Mouse (Mus musculus) kidney, postnatal 0 days (tissue): Measurements from ENCODE around the gene Bbs9. TPM values are rescaled to one million over a fixed set of nuclear protein-coding genes. Genes with fewer than 3 reads are reported as not detected.
"Not testable (repeated sequence)": the region's sequence is repeated elsewhere in the genome, so short reads cannot be mapped to it uniquely, and the experiment has no call there.

ENCODE experiments used
- ATAC-seq: fragments of 200-750 bp; cut with Nextera tagmentation; replicated peaks from 2 replicates; pipeline ENCODE4 v1.8.0; 2017; ENCODE audit warnings: low read depth, moderate number of reproducible peaks, moderate TSS enrichment, moderate library complexity; ENCODE audit not compliant: low FRiP score
- DNase-seq: peaks from one replicate; pipeline ENCODE4 v3.0.0-alpha.2; 2016; ENCODE audit warnings: low spot score
- H3K27ac ChIP-seq: fragments of 300-500 bp; sonication (generic); 2 replicates; pipeline ENCODE4 v1.5.1; 2014; ENCODE audit warnings: mild to moderate bottlenecking
- H3K27me3 ChIP-seq: fragments of 300-500 bp; sonication (generic); 2 replicates; pipeline ENCODE4 v1.6.1; 2014; ENCODE audit warnings: low read length, mixed read lengths; ENCODE audit not compliant: insufficient read depth
- H3K36me3 ChIP-seq: fragments of 300-500 bp; sonication (generic); 2 replicates; pipeline ENCODE4 v1.6.1; 2014; ENCODE audit warnings: low read length, mixed read lengths; ENCODE audit not compliant: insufficient read depth
- H3K4me1 ChIP-seq: fragments of 300-500 bp; sonication (generic); replicated peaks from 2 replicates; pipeline ENCODE4 v1.6.1; 2014; ENCODE audit warnings: antibody characterized with exemption, low read length, mixed read lengths; ENCODE audit not compliant: insufficient read depth
- H3K4me2 ChIP-seq: fragments of 300-500 bp; sonication (generic); 2 replicates; pipeline ENCODE4 v1.6.1; 2014; ENCODE audit warnings: mild to moderate bottlenecking, low read length, moderate library complexity, mixed read lengths
- H3K4me3 ChIP-seq: fragments of 300-500 bp; sonication (generic); replicated peaks from 2 replicates; pipeline ENCODE4 v1.5.1; 2014; ENCODE audit warnings: low read depth, low read length
- H3K9ac ChIP-seq: fragments of 300-500 bp; sonication (generic); 2 replicates; pipeline ENCODE4 v1.6.1; 2014; ENCODE audit warnings: low read depth, low read length
- H3K9me3 ChIP-seq: fragments of 300-500 bp; sonication (generic); replicated peaks from 2 replicates; pipeline ENCODE4 v1.6.1; 2016; ENCODE audit warnings: low read length, inconsistent platforms, mixed read lengths
- CTCF ChIP-seq: IDR thresholded peaks from 2 replicates; pipeline ENCODE4 v1.5.1; 2016; ENCODE audit warnings: antibody characterized with exemption, low read depth, mild to moderate bottlenecking, moderate library complexity
- WGBS: fragments of 180-500 bp; shearing (Covaris S2); extraction: QIAGEN DNeasy Blood & Tissue Kit; methylation state at CpG from one replicate; pipeline ENCODE4 v1.1.7; 2014; 5-methylcytosine and 5-hydroxymethylcytosine counted together
- polyA plus RNA-seq: library from polyadenylated mRNA; unstranded; fragments of >200 nt; fragmentation: Nextera tagmentation; extraction: Ambion mirVana; gene quantifications from 2 replicates; pipeline ENCODE4 v1.2.1, GENCODE M21; 2015

Gene Bbs9
- polyA plus RNA-seq, 1 experiment from 2014 or later, result 10.1 TPM

DNA sequence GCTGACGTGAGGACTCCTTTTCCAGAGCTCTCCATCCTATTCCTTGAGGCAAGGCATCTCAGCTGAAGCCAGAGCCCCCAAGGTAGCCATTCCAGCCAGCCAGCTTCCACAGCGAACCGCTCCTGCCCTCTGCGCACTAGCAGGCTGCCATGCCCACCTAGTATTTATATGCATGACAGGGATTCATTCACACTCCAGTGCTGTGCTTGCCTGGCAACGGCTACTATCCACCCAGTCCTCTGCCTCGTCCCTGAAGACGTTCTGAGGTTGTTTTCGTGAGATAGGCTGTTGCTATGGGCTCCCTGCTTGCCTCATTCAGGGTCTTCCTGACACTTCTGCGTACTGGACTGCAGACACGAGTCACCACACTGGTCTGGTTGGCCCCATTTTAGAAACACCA, 22.8 kb upstream of the Bbs9 start:
- H3K27ac ChIP-seq, result no peak overlapping the region
- no peaks in the 10 kb centered on the region for H3K27me3 ChIP-seq
- H3K9ac ChIP-seq, result no peak overlapping the region
- H3K36me3 ChIP-seq, result peaks cover 80% of the 10 kb centered on the region
- no peak overlapping the region for H3K4me2 ChIP-seq
- WGBS, result 80% methylated on average over 10 of the region's 10 CpGs
- no peak for TF ChIP-seq CTCF
- no peaks in the 10 kb centered on the region for H3K4me1 ChIP-seq
- no peak for ATAC-seq
- no peak for DNase-seq
- no peaks in the 10 kb centered on the region for H3K9me3 ChIP-seq
- no peak overlapping the region for H3K4me3 ChIP-seq

DNA sequence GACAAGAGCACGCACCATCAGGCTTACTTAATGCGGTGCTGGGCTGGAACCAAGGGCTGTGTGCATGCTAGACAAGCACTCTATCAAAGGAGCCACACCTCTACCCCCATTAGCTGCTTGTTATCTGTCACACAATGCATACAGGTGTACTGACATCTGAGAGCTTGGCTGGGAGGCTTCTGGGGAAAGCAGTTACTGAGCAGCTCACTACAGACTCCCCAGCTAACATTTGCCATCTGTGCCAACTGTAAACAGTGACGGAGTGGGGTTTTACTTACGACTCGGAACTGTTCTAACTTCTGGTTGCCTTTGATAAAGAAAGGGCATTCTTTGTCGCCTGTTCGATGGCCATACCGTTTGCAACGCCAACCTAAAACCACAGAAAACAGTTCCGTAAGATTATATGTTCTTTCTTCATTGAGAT, 22.0 kb upstream of the Bbs9 start:
- no peak overlapping the region for H3K4me3 ChIP-seq
- H3K4me2 ChIP-seq, result no peak overlapping the region
- no peaks in the 10 kb centered on the region for H3K9me3 ChIP-seq
- DNase-seq, result no peak
- no peaks in the 10 kb centered on the region for H3K4me1 ChIP-seq
- 90% methylated on average over 10 of the region's 10 CpGs for WGBS
- no peak for TF ChIP-seq CTCF
- peaks cover 73% of the 10 kb centered on the region for H3K36me3 ChIP-seq
- ATAC-seq, result no peak
- no peaks in the 10 kb centered on the region for H3K27me3 ChIP-seq
- no peak overlapping the region for H3K27ac ChIP-seq
- no peak overlapping the region for H3K9ac ChIP-seq

DNA sequence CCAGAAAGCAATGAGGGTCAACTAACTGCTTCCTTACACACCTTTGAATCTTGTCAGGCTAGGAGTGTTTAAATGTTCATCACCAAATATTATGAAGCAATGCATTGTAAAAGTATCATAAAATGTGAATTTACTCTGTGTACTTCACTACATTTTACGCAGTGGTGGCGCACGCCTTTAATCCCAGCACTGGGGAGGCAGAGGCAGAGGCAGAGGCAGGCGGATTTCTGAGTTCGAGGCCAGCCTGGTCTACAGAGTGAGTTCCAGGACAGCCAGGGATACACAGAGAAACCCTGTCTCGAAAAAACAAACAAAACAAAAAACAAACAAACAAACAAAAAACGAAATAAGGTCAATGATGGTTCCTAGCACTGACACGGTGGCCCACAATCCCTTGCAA, 21.5 kb upstream of the Bbs9 start, which contains the start of gene Gm17545:
Gene Gm17545, plus strand, starts transcription at position 301 of the 400 bp plus-strand sequence.
- not testable (repeated sequence) for H3K27ac ChIP-seq, H3K9me3 ChIP-seq, ATAC-seq, H3K9ac ChIP-seq, H3K4me1 ChIP-seq, H3K27me3 ChIP-seq, H3K4me2 ChIP-seq, H3K4me3 ChIP-seq, DNase-seq
- 94% methylated on average over 8 of the region's 8 CpGs for WGBS
- H3K36me3 ChIP-seq, result peaks cover 68% of the 10 kb centered on the region

DNA sequence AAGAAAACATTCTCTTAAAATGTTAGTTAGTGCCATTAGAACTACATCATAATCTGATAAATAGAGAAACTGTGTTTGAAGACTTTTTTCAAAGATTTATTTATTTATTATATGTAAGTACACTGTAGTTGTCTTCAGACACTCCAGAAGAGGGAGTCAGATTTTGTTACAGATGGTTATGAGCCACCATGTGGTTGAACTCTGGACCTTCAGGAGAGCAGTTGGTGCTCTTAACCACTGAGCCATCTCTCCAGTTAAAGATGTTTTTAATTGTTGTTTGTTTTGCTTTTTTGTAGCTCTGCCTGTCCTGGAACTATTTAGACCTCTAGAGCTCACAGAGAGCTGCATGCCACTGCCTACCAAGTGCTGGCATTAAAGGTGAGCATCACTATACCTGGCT, 20.5 kb upstream of the Bbs9 start:
- no peaks in the 10 kb centered on the region for H3K9me3 ChIP-seq
- H3K9ac ChIP-seq, result no peak overlapping the region
- H3K4me1 ChIP-seq, result no peaks in the 10 kb centered on the region
- ATAC-seq, result no peak
- no peak overlapping the region for H3K4me3 ChIP-seq
- no peak overlapping the region for H3K27ac ChIP-seq
- H3K27me3 ChIP-seq, result no peaks in the 10 kb centered on the region
- H3K4me2 ChIP-seq, result no peak overlapping the region
- peak; percentile 24; the same call in 1 of the 2 replicates for TF ChIP-seq CTCF
- H3K36me3 ChIP-seq, result peaks cover 63% of the 10 kb centered on the region
- no peak for DNase-seq

DNA sequence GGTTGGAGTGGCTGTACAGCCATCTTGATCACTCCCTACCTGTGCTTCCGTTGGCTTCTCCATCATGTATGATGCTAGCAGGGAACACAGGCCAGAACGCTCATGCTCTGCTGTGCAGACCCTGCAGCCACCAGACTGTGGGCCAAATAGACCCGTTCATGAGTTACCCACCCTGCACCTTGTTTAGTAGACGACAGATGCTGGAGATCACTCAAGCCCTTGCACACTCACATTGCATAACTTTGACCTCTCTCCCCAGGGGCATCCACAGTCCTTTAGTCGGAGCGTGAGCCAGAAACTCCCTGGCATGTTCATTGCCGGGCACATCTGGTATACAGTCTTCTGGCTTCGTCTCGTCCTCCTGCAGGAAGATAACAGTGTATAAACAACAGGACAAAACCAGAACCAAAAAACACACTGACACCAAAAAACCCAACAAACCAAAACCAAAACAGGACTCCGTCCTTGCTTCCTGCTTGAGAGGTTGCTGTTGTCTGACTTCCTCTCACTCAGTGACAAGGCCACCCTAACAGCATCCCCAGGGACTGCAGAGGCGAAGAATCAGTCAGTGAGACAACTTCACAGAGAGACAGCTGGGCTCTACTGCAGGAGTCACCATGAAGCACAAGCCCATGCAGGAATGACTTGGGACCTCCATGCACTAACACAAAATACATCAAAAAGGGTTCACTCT, 18.2 kb upstream of the Bbs9 start:
- 88% methylated on average over 11 of the region's 11 CpGs for WGBS
- Histone ChIP-seq H3K4me2 (no peak overlapping the region), H3K4me1 (no peaks in the 10 kb centered on the region), H3K4me3 (no peak overlapping the region), H3K9ac (no peak overlapping the region), H3K36me3 (peaks cover 47% of the 10 kb centered on the region), H3K27ac (no peak overlapping the region), H3K27me3 (no peaks in the 10 kb centered on the region), H3K9me3 (no peaks in the 10 kb centered on the region)
- ATAC-seq (no peak), DNase-seq (no peak)
- no peak for TF ChIP-seq CTCF

DNA sequence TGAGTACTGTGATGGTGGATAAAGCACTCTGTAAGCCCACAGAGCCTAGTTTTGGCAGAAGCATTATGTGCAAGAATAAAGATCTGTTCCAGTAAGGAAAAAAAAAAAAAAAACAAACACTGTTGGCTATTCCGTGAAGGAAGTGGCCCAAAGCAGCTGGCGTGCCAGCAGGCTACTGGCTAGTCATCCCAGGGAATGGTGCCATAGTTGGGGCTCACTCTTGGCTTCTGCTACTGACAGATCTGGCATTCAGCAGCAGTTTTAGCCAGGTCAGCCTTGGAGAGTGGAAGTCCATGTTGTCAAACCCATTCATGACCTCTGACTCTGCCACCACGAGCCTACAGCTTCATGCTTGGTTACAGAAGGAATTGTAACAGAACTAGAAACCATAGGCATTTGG, 13.6 kb upstream of the Bbs9 start:
- H3K4me3 ChIP-seq, result no peak overlapping the region
- DNase-seq (no peak), ATAC-seq (no peak)
- no peaks in the 10 kb centered on the region for H3K9me3 ChIP-seq
- no peak overlapping the region for H3K9ac ChIP-seq
- no peaks in the 10 kb centered on the region for H3K27me3 ChIP-seq
- 90% methylated on average over 3 of the region's 3 CpGs for WGBS
- H3K4me2 ChIP-seq, result no peak overlapping the region
- no peaks in the 10 kb centered on the region for H3K4me1 ChIP-seq
- H3K36me3 ChIP-seq, result peaks cover 8% of the 10 kb centered on the region; the same call in 1 of the 2 replicates
- H3K27ac ChIP-seq, result no peak overlapping the region
- no peak for TF ChIP-seq CTCF

DNA sequence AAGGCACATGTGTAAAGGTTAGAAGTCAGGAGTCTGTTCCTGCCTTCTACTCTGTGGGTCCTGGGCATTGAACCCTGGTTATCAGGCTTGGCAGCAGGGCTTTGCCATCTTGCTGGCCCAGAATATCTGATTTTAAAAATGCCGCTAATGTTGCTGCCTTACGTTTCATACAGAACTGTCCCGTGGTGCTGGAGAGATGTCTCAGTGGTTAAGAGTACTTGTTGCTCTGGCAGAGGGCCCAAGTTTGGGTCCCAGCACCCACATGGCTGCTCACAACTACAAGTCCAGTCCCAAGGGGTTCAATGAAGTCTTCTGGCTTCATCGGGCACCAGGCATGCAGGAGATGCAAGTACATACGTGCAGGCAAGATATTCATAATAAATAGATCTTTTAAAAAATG, 9.3 kb upstream of the Bbs9 start:
- WGBS, result 90% methylated on average over 5 of the region's 5 CpGs

More for the DNA sequence above, 9.3 kb upstream of the Bbs9 start:
- DNase-seq (no peak), ATAC-seq (no peak)
- Histone ChIP-seq H3K36me3 (no peaks in the 10 kb centered on the region), H3K4me3 (no peak overlapping the region), H3K27me3 (no peaks in the 10 kb centered on the region), H3K9ac (no peak overlapping the region), H3K9me3 (no peaks in the 10 kb centered on the region), H3K4me2 (no peak overlapping the region), H3K27ac (no peak overlapping the region), H3K4me1 (no peaks in the 10 kb centered on the region)
- TF ChIP-seq CTCF, result no peak
